Mouse (Mus musculus): Measurements from ENCODE around the gene Gngt1.

Gene Gngt1

GRCm38 (mm10) chr6:3993492-3993891 is at the start of gene Gngt1:
Gene Gngt1, plus strand, starts transcription at chr6:3993792.
- DNase-seq, result no peak

GRCm38 (mm10) chr6:3954969-3955368 is 38.6 kb upstream of the Gngt1 start:
- no peak for DNase-seq

DNA sequence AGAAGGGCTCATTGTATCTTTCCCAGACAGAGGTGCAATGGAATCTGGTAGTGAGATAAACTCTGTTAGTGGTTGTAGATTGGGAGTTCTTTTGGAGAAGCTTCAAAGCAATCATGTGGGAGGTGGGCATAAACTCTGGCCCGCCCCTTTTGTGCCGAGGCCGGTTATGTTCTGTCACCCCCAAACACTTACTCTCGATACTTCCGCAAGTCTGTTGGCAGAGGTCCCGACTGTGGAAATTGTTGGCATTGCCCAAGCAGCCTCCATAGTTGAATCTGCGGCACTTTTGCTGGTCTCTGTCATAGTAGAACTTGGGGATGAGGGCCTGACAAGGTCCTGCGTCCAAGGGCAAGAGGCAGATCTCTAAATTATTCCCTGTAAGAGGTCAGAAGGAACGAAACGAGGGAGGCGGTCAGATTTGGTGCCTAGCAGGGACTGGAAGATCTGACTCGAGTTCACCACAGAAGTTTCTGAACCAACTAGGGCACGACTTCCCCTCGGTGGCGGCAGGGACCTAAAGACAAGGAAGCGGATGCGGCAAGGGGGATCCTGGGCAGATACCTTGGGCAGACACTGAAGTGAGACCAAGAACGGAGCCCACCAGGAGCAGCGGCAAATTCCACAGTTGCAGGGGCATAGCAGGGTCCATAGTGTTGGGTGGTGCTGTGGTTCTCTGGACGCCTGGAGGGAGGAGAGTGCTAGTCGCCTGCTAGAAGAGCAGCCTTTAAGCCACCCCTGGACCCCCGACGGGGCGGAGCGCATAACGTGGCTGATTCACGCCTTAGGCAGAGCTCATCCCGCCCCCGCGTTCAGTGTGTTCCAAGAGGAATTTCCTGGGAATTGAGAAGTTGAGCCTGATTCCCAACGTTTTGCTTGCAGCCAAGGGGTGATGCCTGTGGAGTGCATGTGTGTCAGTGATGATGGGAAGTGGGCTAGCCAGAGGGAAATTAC is 25.6 kb upstream of the Gngt1 start:
- DNase-seq, result peak; percentile 53

DNA sequence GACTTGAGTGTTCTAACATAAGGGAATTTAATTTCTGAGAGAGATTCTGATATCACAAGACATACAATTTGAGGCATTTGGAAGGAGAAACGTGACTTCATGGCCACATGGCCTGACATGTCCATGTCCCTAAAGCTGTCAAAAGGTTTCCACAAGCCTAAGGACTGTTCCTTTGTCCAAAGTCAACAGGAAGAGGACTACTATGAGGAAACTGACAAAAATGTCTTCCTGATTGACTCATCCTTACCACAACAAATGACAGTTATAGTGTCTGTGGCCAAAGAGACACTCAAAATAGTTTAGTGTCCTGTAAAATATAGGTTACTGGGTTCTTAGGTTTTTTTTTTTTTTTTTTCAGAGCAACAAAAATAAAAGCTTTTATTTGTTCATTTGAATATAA is 19.9 kb upstream of the Gngt1 start:
- no peak for DNase-seq

DNA sequence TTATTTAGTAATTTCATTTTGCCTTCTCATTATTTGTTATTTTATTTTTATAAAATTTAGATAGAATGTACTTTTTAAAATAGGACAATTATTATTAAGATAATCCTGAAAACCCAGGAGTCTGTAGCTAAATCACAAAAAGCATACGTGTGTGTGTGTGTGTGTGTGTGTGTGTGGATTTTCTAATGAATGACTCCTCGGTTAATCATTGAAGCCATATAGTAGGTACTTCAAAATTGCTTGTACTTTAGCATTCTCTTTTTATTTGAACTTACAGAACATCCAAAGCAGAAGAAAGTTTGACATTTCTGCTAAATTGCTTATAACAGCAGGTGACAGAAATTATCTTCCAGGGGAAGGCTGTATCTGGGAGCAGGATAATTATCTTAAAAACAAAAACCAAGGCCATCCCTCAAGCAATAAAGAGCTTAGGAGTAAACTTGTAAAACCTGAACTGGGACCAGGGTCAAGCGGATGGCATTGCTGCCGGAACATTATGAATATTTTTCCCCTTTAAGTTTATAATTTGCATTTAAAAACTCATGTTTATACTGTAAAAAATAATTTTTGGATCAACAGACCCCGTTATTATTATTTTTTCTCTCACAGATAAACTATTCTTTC is 10.8 kb upstream of the Gngt1 start:
- no peak for DNase-seq

DNA sequence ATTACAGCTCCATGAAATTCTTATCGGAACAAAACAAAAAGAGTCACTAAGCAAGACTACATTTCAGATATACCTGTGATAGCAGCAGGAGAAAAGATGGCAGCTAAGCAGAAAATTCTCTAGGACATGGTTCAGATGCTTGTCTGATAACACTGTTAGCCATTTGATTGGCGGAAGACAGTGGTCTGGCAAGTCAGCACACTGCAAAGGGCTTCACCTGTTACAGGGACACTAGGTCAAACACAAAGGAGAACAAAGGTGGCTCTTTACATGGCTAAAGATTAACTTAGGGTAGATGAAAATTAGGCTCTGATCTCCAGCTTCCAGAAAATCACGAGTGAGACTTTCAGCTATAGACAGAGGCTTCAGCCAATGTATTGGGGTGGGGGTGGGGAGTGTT is 4.8 kb upstream of the Gngt1 start, which contains the start of gene Tfpi2:
TSS of gene Tfpi2 (minus strand) at position 170 of the 400 bp plus-strand sequence.
- no peak for DNase-seq

GRCm38 (mm10) chr6:3998089-3998488 is 4.5 kb downstream of the Gngt1 start:
- no peak for DNase-seq

DNA sequence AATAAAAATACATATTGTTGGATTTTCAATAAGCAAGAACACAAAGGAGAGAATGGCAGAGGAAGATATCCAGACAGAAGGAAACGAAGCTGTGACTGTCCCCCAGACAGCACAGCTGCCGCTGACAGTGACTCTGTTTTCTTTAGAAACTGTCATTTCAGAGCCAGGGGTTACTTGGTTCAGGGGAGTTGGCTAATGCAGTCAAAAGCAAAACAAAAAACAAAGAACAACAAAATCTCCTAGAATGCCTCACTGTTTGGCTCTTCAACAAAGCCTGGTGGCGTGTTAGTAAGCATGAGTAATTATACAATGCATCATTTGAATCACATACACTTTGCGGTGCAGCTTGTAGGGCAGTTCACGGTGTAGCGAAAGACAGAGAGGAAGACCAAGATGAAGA is 5.7 kb downstream of the Gngt1 start:
- no peak for DNase-seq

DNA sequence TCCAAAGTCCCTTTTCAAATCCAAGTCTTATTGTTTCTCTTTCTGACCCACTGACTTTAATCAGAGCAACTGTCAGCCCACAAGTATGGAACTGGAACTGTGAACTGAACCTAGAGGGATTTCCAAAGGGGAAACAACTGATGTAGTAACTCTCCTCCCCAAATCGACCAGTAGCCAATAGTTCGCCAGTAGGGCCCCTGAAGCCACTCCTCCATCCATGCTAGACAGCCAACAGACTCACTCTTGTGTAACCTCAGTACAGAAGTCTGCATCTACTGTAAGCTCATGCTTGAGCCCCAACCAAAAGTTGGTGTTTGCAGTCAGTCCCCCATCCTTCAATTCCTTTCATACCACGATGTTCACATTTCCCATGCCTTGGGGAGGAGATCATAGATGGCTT is 7.1 kb downstream of the Gngt1 start:
- DNase-seq, result no peak

DNA sequence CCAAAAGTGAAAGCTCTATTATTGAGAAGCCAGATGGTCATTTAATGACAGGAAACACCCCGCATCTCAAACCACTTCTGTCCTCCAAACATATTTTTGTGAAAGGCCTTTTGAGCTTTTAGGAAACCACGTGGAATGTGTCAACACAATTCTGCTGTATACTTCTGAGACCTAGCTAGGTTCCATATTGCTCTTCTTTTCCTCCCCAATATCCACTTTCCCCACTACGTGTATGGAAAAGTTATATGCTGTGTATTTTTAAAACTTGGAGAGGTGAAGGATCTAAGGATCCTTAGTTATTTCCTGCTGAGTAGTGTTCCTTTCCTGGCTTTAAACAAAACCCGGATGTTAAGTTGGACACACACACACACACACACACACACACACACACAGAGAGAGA is 9.9 kb downstream of the Gngt1 start:
- peak; percentile 18 for DNase-seq

DNA sequence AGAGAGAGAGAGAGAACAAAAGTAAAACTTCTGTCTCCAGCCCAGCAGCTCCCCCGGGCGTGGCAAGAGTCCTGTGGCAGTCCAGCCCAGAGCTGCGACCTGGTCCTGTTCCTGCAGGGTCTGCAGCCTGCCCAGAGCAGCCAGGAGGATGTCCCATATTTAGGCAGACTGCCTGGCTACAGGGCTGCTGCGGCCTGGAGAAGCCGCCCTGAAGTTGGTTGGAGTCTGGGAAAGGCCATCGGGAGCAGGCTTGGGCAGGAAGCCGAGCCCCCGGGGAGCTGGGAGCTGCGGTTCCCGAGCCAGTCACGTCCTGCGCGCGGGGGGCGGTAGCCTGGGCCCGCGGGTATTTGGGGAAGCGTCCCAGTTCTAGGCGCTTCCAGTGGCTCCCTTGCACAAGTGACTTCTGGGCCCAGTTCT is 10.3 kb downstream of the Gngt1 start, which contains the start of gene Gng11:
TSS of gene Gng11 (plus strand) at position 15 of the 417 bp plus-strand sequence.
- DNase-seq, result peak; percentile 73

DNA sequence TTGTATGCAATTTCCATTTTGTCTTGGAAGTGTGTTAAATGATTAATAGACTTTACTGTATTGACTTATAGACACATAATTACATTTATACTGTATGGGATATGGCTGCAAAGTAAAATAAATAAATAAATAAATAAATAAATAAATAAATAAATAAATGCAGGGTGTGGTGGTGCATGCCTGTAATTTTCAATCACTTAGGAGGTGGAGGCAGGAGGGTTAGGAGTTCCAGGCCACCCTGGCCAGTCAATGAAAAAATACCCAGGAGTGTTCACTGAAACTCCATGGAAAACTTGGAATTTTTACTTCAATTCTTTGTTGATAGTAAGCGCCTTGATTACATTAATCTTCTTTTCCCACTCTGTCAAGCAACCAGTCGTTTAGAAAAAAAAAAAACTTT is 11.2 kb downstream of the Gngt1 start:
- DNase-seq, result no peak

- DNase-seq, result no peak
These were observed 15.0 kb downstream of the Gngt1 start for GRCm38 (mm10) chr6:4008501-4009040.

DNA sequence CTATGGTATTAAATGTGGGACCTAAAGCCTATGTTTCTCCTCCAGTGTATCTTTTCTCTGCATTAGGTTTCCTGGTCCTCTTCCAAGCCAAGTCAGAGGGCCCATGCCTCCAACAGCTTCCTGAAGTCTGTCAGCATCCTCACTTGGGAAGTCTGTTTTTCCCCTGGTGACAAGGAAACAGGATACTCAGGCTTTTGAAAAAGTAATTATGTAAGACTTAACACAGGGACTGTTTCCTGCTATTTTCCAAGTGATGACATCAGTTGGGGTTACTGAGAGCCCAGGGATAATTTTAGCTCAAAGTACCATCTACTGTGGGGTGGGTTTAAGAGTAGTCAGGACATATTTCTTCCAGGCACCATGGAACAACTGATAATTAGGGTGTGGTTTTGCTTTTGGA is 16.0 kb downstream of the Gngt1 start:
- no peak for DNase-seq

GRCm38 (mm10) chr6:4022645-4023044 is 29.1 kb downstream of the Gngt1 start:
- no peak for DNase-seq

GRCm38 (mm10) chr6:4026367-4026766 is 32.8 kb downstream of the Gngt1 start:
- DNase-seq, result no peak

DNA sequence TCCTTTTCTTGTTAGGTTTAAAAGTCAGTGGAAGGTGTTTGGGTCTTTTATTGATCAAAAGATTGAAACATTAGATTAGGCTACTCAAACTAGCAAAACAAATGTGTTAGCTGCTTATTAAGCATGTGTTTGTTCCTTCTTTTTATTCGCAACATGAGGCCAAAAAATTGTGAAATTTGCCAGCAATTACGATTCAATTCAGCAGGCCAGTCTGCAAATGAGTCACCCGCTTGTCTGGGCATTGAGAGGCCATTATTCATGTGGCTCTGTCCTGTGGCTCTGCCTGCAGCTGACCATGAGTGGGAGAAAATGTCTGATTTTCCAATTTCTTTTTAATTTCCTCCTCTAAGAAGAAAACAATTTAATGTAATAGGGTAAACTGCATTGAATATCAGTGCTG is 37.4 kb downstream of the Gngt1 start:
- no peak for DNase-seq

GRCm38 (mm10) chr6:4041821-4042220 is 48.2 kb downstream of the Gngt1 start:
- DNase-seq, result no peak
